Mouse (Mus musculus) midbrain, embryonic 12.5 days (tissue): ENCODE data around the gene Ccdc33. TPM values are rescaled to one million over a fixed set of nuclear protein-coding genes. Genes with fewer than 3 reads are reported as not detected.

Experiments
- ATAC-seq: fragments of 200-750 bp; cut with Nextera tagmentation; 2 replicates; pipeline ENCODE4 v1.8.0; 2017; ENCODE audit warnings: low read depth, moderate TSS enrichment, moderate library complexity; ENCODE audit not compliant: low FRiP score
- H3K27ac ChIP-seq: fragments of 300-500 bp; sonication (generic); replicated peaks from 2 replicates; pipeline ENCODE4 v1.5.1; 2016; ENCODE audit warnings: mild to moderate bottlenecking
- H3K27me3 ChIP-seq: fragments of 300-500 bp; sonication (generic); 2 replicates; pipeline ENCODE4 v1.6.1; 2016; ENCODE audit warnings: mild to moderate bottlenecking
- H3K36me3 ChIP-seq: fragments of 300-500 bp; sonication (generic); 2 replicates; pipeline ENCODE4 v1.6.1; 2016
- H3K4me1 ChIP-seq: fragments of 300-500 bp; sonication (generic); 2 replicates; pipeline ENCODE4 v1.6.1; 2016
- H3K4me2 ChIP-seq: fragments of 300-500 bp; sonication (generic); replicated peaks from 2 replicates; pipeline ENCODE4 v1.6.1; 2016; ENCODE audit warnings: mild to moderate bottlenecking, moderate library complexity
- H3K4me3 ChIP-seq: fragments of 300-500 bp; sonication (generic); 2 replicates; pipeline ENCODE4 v1.5.1; 2016; ENCODE audit warnings: mild to moderate bottlenecking
- H3K9ac ChIP-seq: fragments of 300-500 bp; sonication (generic); replicated peaks from 2 replicates; pipeline ENCODE4 v1.6.1; 2016; ENCODE audit warnings: mild to moderate bottlenecking, moderate library complexity
- H3K9me3 ChIP-seq: fragments of 300-500 bp; sonication (generic); 2 replicates; pipeline ENCODE4 v1.6.1; 2016; ENCODE audit warnings: mild to moderate bottlenecking
- WGBS: fragments of 180-500 bp; shearing (Covaris S2); methylation state at CpG from one replicate; pipeline ENCODE4 v1.1.7; 2016; 5-methylcytosine and 5-hydroxymethylcytosine counted together
- polyA plus RNA-seq: library from polyadenylated mRNA; unstranded; fragments of >200 nt; fragmentation: Nextera tagmentation; extraction: Ambion mirVana; gene quantifications from 2 replicates; pipeline ENCODE4 v1.2.1, GENCODE M21; 2016

Ccdc33 gene
- polyA plus RNA-seq, 1 experiment from 2014 or later = 0.64 TPM

- Histone ChIP-seq H3K4me1 (peaks cover 50% of the 10 kb centered on the region), H3K36me3 (no peaks in the 10 kb centered on the region), H3K4me3 (no peak overlapping the region), H3K4me2 (no peak overlapping the region), H3K9ac (no peak overlapping the region), H3K27me3 (peaks cover 51% of the 10 kb centered on the region), H3K9me3 (no peaks in the 10 kb centered on the region), H3K27ac (peak overlapping the region; percentile 39; the same call in 1 of the 2 replicates)
- 93% methylated on average over 1 of the region's 1 CpGs for WGBS
- no peak for ATAC-seq
Observed at GRCm38 (mm10) chr9:58054032-58054431, 64.6 kb downstream of the Ccdc33 start.

GRCm38 (mm10) chr9:58053544-58053943 is 65.1 kb downstream of the Ccdc33 start:
- no peaks in the 10 kb centered on the region for H3K9me3 ChIP-seq
- no peak for ATAC-seq
- H3K27me3 ChIP-seq = peaks cover 51% of the 10 kb centered on the region
- 58% methylated on average over 3 of the region's 3 CpGs for WGBS
- no peaks in the 10 kb centered on the region for H3K36me3 ChIP-seq
- H3K4me3 ChIP-seq = no peak overlapping the region
- H3K4me2 ChIP-seq = no peak overlapping the region
- peaks cover 55% of the 10 kb centered on the region for H3K4me1 ChIP-seq
- peak overlapping the region; percentile 25; the same call in 1 of the 2 replicates for H3K27ac ChIP-seq
- H3K9ac ChIP-seq = no peak overlapping the region

GRCm38 (mm10) chr9:58053102-58053501 is 65.5 kb downstream of the Ccdc33 start:
- Histone ChIP-seq H3K9ac (no peak overlapping the region), H3K36me3 (no peaks in the 10 kb centered on the region), H3K9me3 (no peaks in the 10 kb centered on the region), H3K4me3 (no peak overlapping the region), H3K27me3 (peaks cover 48% of the 10 kb centered on the region), H3K4me1 (peaks cover 59% of the 10 kb centered on the region), H3K4me2 (no peak overlapping the region), H3K27ac (peak overlapping the region; percentile 25; the same call in 1 of the 2 replicates)
- 17% methylated on average over 3 of the region's 3 CpGs for whole genome bisulfite sequencing
- no peak for ATAC-seq

GRCm38 (mm10) chr9:58051937-58052336 is 66.7 kb downstream of the Ccdc33 start:
- Histone ChIP-seq H3K27me3 (peaks cover 51% of the 10 kb centered on the region), H3K27ac (peak overlapping the region; percentile 36)
- 29% methylated on average over 5 of the region's 5 CpGs for WGBS

GRCm38 (mm10) chr9:58049861-58050260 is 68.8 kb downstream of the Ccdc33 start:
- Histone ChIP-seq H3K4me3 (no peak overlapping the region), H3K4me1 (peaks cover 83% of the 10 kb centered on the region), H3K27ac (peak overlapping the region; percentile 85), H3K4me2 (no peak overlapping the region), H3K9ac (0 out of 2 replicates have a peak overlapping the region, but pooled peaks have one; percentile 26), H3K36me3 (no peaks in the 10 kb centered on the region), H3K9me3 (no peaks in the 10 kb centered on the region), H3K27me3 (peaks cover 44% of the 10 kb centered on the region)
- ATAC-seq = no peak
- 89% methylated on average over 7 of the region's 7 CpGs for WGBS

More at GRCm38 (mm10) chr9:58051937-58052336, 66.7 kb downstream of the Ccdc33 start:
- no peak overlapping the region for H3K4me3 ChIP-seq
- H3K36me3 ChIP-seq = no peaks in the 10 kb centered on the region
- H3K4me1 ChIP-seq = peaks cover 71% of the 10 kb centered on the region
- no peaks in the 10 kb centered on the region for H3K9me3 ChIP-seq
- ATAC-seq = no peak
- no peak overlapping the region for H3K4me2 ChIP-seq
- no peak overlapping the region for H3K9ac ChIP-seq

GRCm38 (mm10) chr9:58049186-58049585 is 69.4 kb downstream of the Ccdc33 start:
- Histone ChIP-seq H3K4me2 (peak overlapping the region; percentile 23), H3K36me3 (no peaks in the 10 kb centered on the region), H3K9me3 (no peaks in the 10 kb centered on the region), H3K4me3 (no peak overlapping the region), H3K9ac (0 out of 2 replicates have a peak overlapping the region, but pooled peaks have one; percentile 26), H3K27ac (peak overlapping the region; percentile 85), H3K4me1 (peaks cover 87% of the 10 kb centered on the region), H3K27me3 (peaks cover 42% of the 10 kb centered on the region)
- ATAC-seq = no peak
- WGBS = 39% methylated on average over 6 of the region's 6 CpGs

GRCm38 (mm10) chr9:58048621-58049020 is 70.0 kb downstream of the Ccdc33 start:
- ATAC-seq = peak; percentile 80
- H3K27me3 ChIP-seq = peaks cover 38% of the 10 kb centered on the region
- H3K4me3 ChIP-seq = no peak overlapping the region
- H3K4me1 ChIP-seq = peaks cover 88% of the 10 kb centered on the region
- H3K4me2 ChIP-seq = peak overlapping the region; percentile 23
- no peaks in the 10 kb centered on the region for H3K9me3 ChIP-seq
- H3K9ac ChIP-seq = no peak overlapping the region
- H3K27ac ChIP-seq = peak overlapping the region; percentile 85
- 7% methylated on average over 6 of the region's 6 CpGs for WGBS
- no peaks in the 10 kb centered on the region for H3K36me3 ChIP-seq

- no peak for ATAC-seq
- 85% methylated on average over 10 of the region's 10 CpGs for WGBS
- peak overlapping the region; percentile 85; the same call in 1 of the 2 replicates for H3K27ac ChIP-seq
- no peaks in the 10 kb centered on the region for H3K36me3 ChIP-seq
- H3K9ac ChIP-seq = no peak overlapping the region
- H3K4me2 ChIP-seq = no peak overlapping the region
- H3K4me1 ChIP-seq = peaks cover 94% of the 10 kb centered on the region
- H3K4me3 ChIP-seq = no peak overlapping the region
- peaks cover 33% of the 10 kb centered on the region for H3K27me3 ChIP-seq
- H3K9me3 ChIP-seq = no peaks in the 10 kb centered on the region
Observed at GRCm38 (mm10) chr9:58047061-58047460, 71.6 kb downstream of the Ccdc33 start.

GRCm38 (mm10) chr9:58045646-58046045 is 73.0 kb downstream of the Ccdc33 start:
- Histone ChIP-seq H3K9ac (no peak overlapping the region), H3K4me1 (peaks cover 96% of the 10 kb centered on the region)
- 27% methylated on average over 4 of the region's 4 CpGs for WGBS

GRCm38 (mm10) chr9:58044828-58045227 is 73.8 kb downstream of the Ccdc33 start:
- ATAC-seq = peak; percentile 46; the same call in 1 of the 2 replicates
- WGBS = 25% methylated on average over 10 of the region's 10 CpGs
- H3K9me3 ChIP-seq = no peaks in the 10 kb centered on the region
- peaks cover 99% of the 10 kb centered on the region for H3K4me1 ChIP-seq
- H3K27me3 ChIP-seq = peaks cover 33% of the 10 kb centered on the region
- H3K27ac ChIP-seq = peak overlapping the region; percentile 81
- no peak overlapping the region for H3K4me3 ChIP-seq
- H3K4me2 ChIP-seq = no peak overlapping the region
- no peaks in the 10 kb centered on the region for H3K36me3 ChIP-seq
- H3K9ac ChIP-seq = no peak overlapping the region

More at GRCm38 (mm10) chr9:58045646-58046045, 73.0 kb downstream of the Ccdc33 start:
- Histone ChIP-seq H3K36me3 (no peaks in the 10 kb centered on the region), H3K4me2 (no peak overlapping the region), H3K27me3 (peaks cover 38% of the 10 kb centered on the region), H3K4me3 (no peak overlapping the region), H3K27ac (peak overlapping the region; percentile 81), H3K9me3 (no peaks in the 10 kb centered on the region)
- no peak for ATAC-seq

GRCm38 (mm10) chr9:58043496-58044017 is 75.1 kb downstream of the Ccdc33 start:
- 80% methylated on average over 10 of the region's 10 CpGs for WGBS
- no peak overlapping the region for H3K4me2 ChIP-seq
- no peaks in the 10 kb centered on the region for H3K9me3 ChIP-seq
- peak overlapping the region; percentile 81 for H3K27ac ChIP-seq
- no peak overlapping the region for H3K4me3 ChIP-seq
- ATAC-seq = no peak
- H3K4me1 ChIP-seq = peaks cover 98% of the 10 kb centered on the region
- H3K36me3 ChIP-seq = no peaks in the 10 kb centered on the region
- peaks cover 42% of the 10 kb centered on the region for H3K27me3 ChIP-seq
- no peak overlapping the region for H3K9ac ChIP-seq

- H3K36me3 ChIP-seq = no peaks in the 10 kb centered on the region
- no peak overlapping the region for H3K4me2 ChIP-seq
- 16% methylated on average over 10 of the region's 10 CpGs for WGBS
- no peak overlapping the region for H3K4me3 ChIP-seq
- H3K9me3 ChIP-seq = no peaks in the 10 kb centered on the region
- H3K9ac ChIP-seq = peak overlapping the region; percentile 34; the same call in 1 of the 2 replicates
- no peak for ATAC-seq
- peaks cover 45% of the 10 kb centered on the region for H3K27me3 ChIP-seq
- H3K4me1 ChIP-seq = peaks cover 91% of the 10 kb centered on the region
- peak overlapping the region; percentile 81 for H3K27ac ChIP-seq
Observed at GRCm38 (mm10) chr9:58042391-58042790, 76.2 kb downstream of the Ccdc33 start.
